Mouse (Mus musculus) hematopoietic stem cell, adult 5-6 weeks (primary cell): ENCODE measurements around the gene Itgb5. TPM values are rescaled to one million over a fixed set of nuclear protein-coding genes. Genes with fewer than 3 reads are reported as not detected.

Experiments
- ATAC-seq, 2 experiments: fragments of 125-278 bp in 1 of 2; replicated peaks in 1 of 2; 2 replicates each; pipeline ENCODE4 v1.8.0; 2016 to 2017; ENCODE audit warnings: inconsistent platforms in 2 of 2, mild to moderate bottlenecking in 2 of 2, moderate number of reproducible peaks in 2 of 2, low read depth in 1 of 2, moderate TSS enrichment in 1 of 2; ENCODE audit not compliant: low FRiP score in 2 of 2, poor library complexity in 2 of 2, severe bottlenecking in 2 of 2, insufficient read depth in 1 of 2, low TSS enrichment in 1 of 2
- total RNA-seq: library from RNA; stranded (forward); fragments of 172-1452, 232-1000 nt; gene quantifications from 2 replicates; pipeline ENCODE4 v1.2.3, GENCODE M21; 2017

The Itgb5 gene
- total RNA-seq, 1 experiment from 2014 or later, result 19.9 TPM

- ATAC-seq, result no peak
Observed at GRCm38 (mm10) chr16:33986993-33987392, 157.5 kb downstream of the Itgb5 start.

DNA sequence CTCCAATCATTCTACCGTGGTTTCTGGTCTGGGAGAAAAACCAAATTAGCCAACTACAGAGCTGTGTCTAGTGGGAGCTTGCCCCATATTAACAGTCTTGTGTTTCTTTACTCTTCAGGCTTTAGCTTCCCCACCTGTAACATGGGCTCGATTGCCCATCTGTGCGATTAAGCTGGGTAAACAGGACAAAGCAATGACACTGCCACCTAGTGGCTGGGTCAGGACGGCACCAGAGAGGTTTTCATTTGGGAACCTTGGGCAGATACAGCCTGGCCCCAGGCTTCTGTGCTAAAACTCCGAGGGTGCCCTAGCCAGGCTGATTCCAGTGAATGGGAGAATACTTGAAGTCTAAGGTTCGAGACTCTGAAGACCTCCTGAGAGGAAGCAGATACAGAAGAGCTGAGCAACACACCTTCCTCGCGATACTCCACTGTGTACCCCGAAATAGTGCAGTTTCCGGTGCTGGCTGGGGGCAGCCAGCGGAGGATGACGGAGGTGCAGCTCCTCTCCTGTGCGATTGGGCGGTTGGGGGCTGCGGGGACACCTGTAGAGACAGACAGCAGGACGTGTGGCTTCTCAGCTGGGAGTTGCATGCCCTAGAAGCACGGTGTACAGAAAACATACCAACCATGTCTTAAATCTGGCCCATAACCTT lies 159.0 kb downstream of the Itgb5 start:
- peak; percentile 65 to 72; a peak in 3 of 4 replicates for ATAC-seq

DNA sequence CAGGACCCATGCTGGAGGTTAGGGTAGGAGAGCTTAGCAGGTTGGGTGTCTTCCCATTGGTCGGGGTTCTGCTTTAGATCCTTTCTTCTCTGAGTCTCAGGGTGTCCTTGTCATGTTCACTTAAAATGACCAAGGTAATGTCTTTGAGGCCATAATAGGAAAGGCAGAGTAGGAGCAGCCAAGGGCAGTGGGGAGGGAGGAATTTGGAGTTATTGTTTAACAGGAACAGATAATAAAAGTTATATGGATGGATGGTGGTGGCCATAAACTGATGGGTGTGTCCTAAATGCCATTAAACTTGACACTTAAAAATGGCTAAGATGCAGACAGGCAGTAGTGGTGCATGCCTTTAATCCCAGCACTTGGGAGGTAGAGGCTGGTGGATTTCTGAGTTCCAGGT lies 159.6 kb downstream of the Itgb5 start:
- ATAC-seq, result no peak

DNA sequence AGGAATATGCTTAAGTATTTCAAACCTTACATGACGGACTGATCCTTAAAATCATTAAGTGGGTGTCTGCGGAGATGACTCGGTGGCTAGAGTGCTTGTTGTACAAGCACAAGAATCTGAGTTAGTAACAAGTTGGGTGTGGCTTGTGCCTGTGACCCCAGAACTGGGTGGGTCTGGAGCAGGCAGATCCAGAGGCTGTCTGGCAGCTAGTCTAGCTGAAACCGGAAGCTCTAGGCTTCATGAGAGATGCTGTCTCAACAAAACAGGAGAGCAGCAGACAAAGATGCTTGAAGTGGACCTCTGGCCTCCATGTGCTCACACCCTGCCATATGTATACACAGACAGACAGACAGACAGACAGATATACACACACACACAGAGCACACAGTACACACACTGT lies 161.2 kb downstream of the Itgb5 start:
- no peak for ATAC-seq

DNA sequence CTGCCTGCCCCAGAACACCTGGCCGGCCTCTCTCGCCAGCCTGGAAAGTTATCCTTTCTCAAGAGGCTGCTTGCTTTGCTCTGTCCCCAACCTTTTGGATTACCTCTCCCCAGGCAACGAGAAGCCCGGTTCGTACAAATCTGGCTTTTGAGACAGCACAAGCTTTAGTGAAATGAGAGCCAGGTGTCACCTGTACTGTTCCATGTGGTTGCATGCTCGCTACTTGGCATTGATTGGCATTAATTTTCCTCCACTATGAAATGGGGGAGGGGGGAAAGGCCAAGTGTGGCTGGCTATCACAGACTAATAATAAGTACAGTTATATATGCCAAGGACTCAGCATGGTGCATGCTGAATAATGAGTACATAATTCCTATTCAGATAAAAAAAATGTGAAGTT lies 164.9 kb downstream of the Itgb5 start:
- no peak for ATAC-seq

GRCm38 (mm10) chr16:33995496-33995895 lies 166.0 kb downstream of the Itgb5 start:
- ATAC-seq, result no peak

DNA sequence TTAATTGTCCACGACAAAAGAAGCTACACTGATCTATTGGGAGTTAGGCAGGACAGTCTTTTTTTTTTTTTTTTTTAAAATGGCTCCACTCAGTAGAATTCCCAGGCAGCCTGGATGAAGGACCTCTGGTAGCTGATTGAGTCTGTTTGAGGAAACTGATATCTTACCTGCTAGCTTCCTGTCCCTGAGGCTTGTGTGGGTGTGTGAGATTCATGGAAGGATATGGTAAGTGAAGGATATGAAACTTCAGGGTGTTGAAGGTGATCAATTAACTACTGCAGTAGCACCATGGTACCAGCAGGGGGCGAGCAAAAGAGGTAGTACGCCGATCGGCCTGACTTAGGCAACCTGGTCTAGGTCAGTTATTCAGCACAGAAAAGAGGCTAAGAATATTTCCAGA lies 166.6 kb downstream of the Itgb5 start:
- peak; percentile 70 to 80 for ATAC-seq

GRCm38 (mm10) chr16:33998011-33998410 lies 168.5 kb downstream of the Itgb5 start:
- ATAC-seq, result no peak

Other genes with a start within 250 kb of the Itgb5 start
- 59.6 and 63.4 TPM in 2 replicates for gene Heg1, start 145.3 kb upstream of the Itgb5 start, total RNA-seq
- 164 and 205 TPM in 2 replicates for gene Muc13, start 35.6 kb upstream of the Itgb5 start, total RNA-seq
- 85.0 and 92.9 TPM in 2 replicates for gene Umps, start 137.4 kb downstream of the Itgb5 start, total RNA-seq